Mouse (Mus musculus) liver, embryonic 16.5 days (tissue): ENCODE measurements around the gene Dnah2. TPM values are rescaled to one million over a fixed set of nuclear protein-coding genes. Genes with fewer than 3 reads are reported as not detected.

ENCODE experiments used
- ATAC-seq: fragments of 200-750 bp; cut with Nextera tagmentation; 2 replicates; pipeline ENCODE4 v1.8.0; 2017; ENCODE audit warnings: low read depth, mild to moderate bottlenecking, moderate number of reproducible peaks, moderate library complexity
- H3K27ac ChIP-seq: fragments of 300-500 bp; sonication (generic); 2 replicates; pipeline ENCODE4 v1.5.1; 2014; ENCODE audit warnings: mild to moderate bottlenecking, low read length
- H3K27me3 ChIP-seq: fragments of 300-500 bp; sonication (generic); 2 replicates; pipeline ENCODE4 v1.6.1; 2014; ENCODE audit warnings: low read depth, low read length, mixed read lengths; ENCODE audit not compliant: control insufficient read depth, insufficient read depth
- H3K36me3 ChIP-seq: fragments of 300-500 bp; sonication (generic); 2 replicates; pipeline ENCODE4 v1.6.1; 2014; ENCODE audit warnings: mild to moderate bottlenecking; ENCODE audit not compliant: control insufficient read depth, insufficient read depth
- H3K4me1 ChIP-seq: fragments of 300-500 bp; sonication (generic); 2 replicates; pipeline ENCODE4 v1.6.1; 2014; ENCODE audit warnings: low read depth, low read length, mixed read lengths; ENCODE audit not compliant: control insufficient read depth
- H3K4me2 ChIP-seq: fragments of 300-500 bp; sonication (generic); 2 replicates; pipeline ENCODE4 v1.6.1; 2014; ENCODE audit warnings: low read depth, low read length, mixed read lengths
- H3K4me3 ChIP-seq: fragments of 300-500 bp; sonication (generic); 2 replicates; pipeline ENCODE4 v1.5.1; 2014; ENCODE audit warnings: low read depth, mild to moderate bottlenecking, low read length
- H3K9ac ChIP-seq: fragments of 300-500 bp; sonication (generic); 2 replicates; pipeline ENCODE4 v1.6.1; 2014; ENCODE audit warnings: low read depth, low read length
- H3K9me3 ChIP-seq: fragments of 300-500 bp; sonication (generic); replicated peaks from 2 replicates; pipeline ENCODE4 v1.6.1; 2016; ENCODE audit warnings: low read length; ENCODE audit not compliant: control insufficient read depth
- WGBS: fragments of 180-500 bp; shearing (Covaris S2); extraction: QIAGEN DNeasy Blood & Tissue Kit; methylation state at CpG from one replicate; pipeline ENCODE4 v1.1.7; 2014; ENCODE audit not compliant: insufficient replicate concordance; 5-methylcytosine and 5-hydroxymethylcytosine counted together
- polyA plus RNA-seq: library from polyadenylated mRNA; unstranded; fragments of >200 nt; fragmentation: Nextera tagmentation; extraction: Ambion mirVana; gene quantifications from 2 replicates; pipeline ENCODE4 v1.2.1, GENCODE M21; 2015

The Dnah2 gene
- polyA plus RNA-seq, 1 experiment from 2014 or later: 0.09 TPM

DNA sequence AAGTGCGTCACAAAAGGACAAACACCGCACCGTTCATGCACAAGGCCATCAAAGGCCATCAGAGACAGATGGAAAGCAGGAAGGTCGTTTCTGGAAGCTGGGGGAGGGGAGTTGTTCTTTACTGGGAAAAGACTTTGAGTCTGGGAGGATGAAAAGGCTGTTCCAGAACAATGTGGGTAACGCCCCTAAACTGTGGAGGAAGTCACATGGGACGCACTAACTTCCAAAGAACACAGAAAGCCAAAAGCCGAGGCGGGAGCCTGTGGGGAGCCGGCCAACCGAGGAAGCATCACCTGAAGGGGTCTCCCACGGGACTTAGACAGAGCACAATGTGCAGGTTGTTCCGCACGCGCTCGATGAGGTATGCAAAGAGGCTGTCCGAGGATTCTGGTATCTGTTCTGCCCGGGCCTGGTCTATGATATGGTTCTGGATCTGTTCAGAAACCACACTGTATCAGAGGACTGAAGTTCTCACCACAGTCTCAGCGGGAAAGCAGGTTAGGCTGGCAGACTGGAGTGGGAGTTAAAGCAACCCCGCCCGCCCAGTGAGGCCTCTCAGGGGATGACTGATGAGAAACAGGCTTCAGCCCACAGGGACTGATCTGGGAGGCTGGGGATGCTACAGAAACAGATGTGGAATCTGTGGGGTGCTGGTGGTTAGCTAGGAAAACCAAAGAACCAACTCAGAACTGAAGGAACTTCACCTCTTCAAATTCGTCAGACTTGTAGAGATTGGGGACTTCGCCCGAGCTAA, 96.6 kb downstream of the Dnah2 start:
- Histone ChIP-seq H3K27me3 (no peaks in the 10 kb centered on the region), H3K4me3 (no peak overlapping the region), H3K27ac (no peak overlapping the region), H3K9me3 (no peaks in the 10 kb centered on the region), H3K36me3 (no peaks in the 10 kb centered on the region), H3K4me2 (no peak overlapping the region), H3K9ac (no peak overlapping the region), H3K4me1 (peaks cover 10% of the 10 kb centered on the region)
- no peak for ATAC-seq
- 52% methylated on average over 23 of the region's 23 CpGs for WGBS

GRCm38 (mm10) chr11:69447299-69447698, 101.6 kb downstream of the Dnah2 start:
- no peak overlapping the region for H3K4me2 ChIP-seq
- no peak for ATAC-seq
- no peaks in the 10 kb centered on the region for H3K27me3 ChIP-seq
- H3K27ac ChIP-seq: no peak overlapping the region
- peaks cover 1% of the 10 kb centered on the region; the same call in 1 of the 2 replicates for H3K4me1 ChIP-seq
- no peaks in the 10 kb centered on the region for H3K36me3 ChIP-seq
- WGBS: 70% methylated on average over 7 of the region's 7 CpGs
- H3K9ac ChIP-seq: no peak overlapping the region
- H3K4me3 ChIP-seq: no peak overlapping the region
- H3K9me3 ChIP-seq: no peaks in the 10 kb centered on the region

DNA sequence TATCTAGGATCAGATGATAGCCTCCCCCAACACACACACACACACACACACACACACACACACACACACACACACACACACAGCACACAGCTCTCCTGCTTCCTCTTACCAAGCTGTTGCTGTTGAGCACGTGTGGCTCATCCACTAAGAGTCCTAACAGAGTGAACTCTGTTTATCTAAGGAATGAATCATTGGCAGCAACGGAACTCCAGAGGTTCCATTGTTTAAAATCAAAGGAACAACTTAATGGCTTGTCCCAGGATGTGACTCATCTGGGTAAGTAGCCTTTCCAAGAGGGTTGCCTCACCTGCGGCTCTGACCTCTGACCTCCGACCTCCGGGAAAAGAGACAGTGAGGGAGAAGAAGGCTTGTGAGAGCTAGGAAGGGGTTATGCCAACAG, 105.6 kb downstream of the Dnah2 start:
- Histone ChIP-seq H3K9me3 (no peaks in the 10 kb centered on the region), H3K4me1 (no peaks in the 10 kb centered on the region), H3K36me3 (no peaks in the 10 kb centered on the region), H3K4me2 (no peak overlapping the region), H3K4me3 (no peak overlapping the region), H3K27ac (no peak overlapping the region), H3K9ac (no peak overlapping the region), H3K27me3 (no peaks in the 10 kb centered on the region)
- WGBS: 32% methylated on average over 5 of the region's 5 CpGs
- ATAC-seq: no peak

GRCm38 (mm10) chr11:69437291-69437690, 111.6 kb downstream of the Dnah2 start:
- Histone ChIP-seq H3K27ac (no peak overlapping the region), H3K4me2 (no peak overlapping the region), H3K27me3 (peaks cover 6% of the 10 kb centered on the region; the same call in 1 of the 2 replicates), H3K36me3 (no peaks in the 10 kb centered on the region), H3K4me1 (no peaks in the 10 kb centered on the region), H3K9me3 (no peaks in the 10 kb centered on the region), H3K4me3 (no peak overlapping the region), H3K9ac (no peak overlapping the region)
- 37% methylated on average over 3 of the region's 3 CpGs for WGBS
- no peak for ATAC-seq

- ATAC-seq: no peak
- Histone ChIP-seq H3K4me3 (no peak overlapping the region), H3K9me3 (no peaks in the 10 kb centered on the region), H3K4me1 (peaks cover 6% of the 10 kb centered on the region; the same call in 1 of the 2 replicates), H3K9ac (no peak overlapping the region), H3K27ac (no peak overlapping the region), H3K36me3 (no peaks in the 10 kb centered on the region), H3K27me3 (peaks cover 6% of the 10 kb centered on the region; the same call in 1 of the 2 replicates), H3K4me2 (no peak overlapping the region)
- WGBS: 56% methylated on average over 6 of the region's 6 CpGs
Measured at GRCm38 (mm10) chr11:69433189-69433588, 115.7 kb downstream of the Dnah2 start.

DNA sequence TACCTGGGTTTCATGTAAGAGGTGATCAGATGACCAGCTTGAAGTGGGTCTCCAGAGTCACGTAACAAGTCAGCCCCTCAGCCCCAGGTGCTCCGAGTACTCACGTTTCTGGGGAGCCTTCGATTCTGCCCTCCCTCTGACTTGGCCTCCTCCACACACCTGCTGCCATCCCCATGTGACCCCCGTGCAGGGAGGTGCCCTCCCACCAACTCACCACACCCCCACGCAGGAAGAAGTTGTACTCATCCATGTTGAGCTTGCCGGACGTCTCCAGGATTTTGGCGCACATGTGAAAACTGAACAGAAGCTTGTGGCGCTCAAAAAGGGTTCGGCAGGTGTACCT, 116.3 kb downstream of the Dnah2 start:
- WGBS: 61% methylated on average over 11 of the region's 11 CpGs
- H3K4me3 ChIP-seq: no peak overlapping the region
- no peak for ATAC-seq

GRCm38 (mm10) chr11:69431829-69432639, 116.9 kb downstream of the Dnah2 start:
- Histone ChIP-seq H3K9ac (no peak overlapping the region), H3K4me2 (no peak overlapping the region), H3K27me3 (peaks cover 6% of the 10 kb centered on the region; the same call in 1 of the 2 replicates), H3K27ac (no peak overlapping the region), H3K36me3 (no peaks in the 10 kb centered on the region), H3K4me3 (no peak overlapping the region), H3K9me3 (no peaks in the 10 kb centered on the region), H3K4me1 (peaks cover 6% of the 10 kb centered on the region; the same call in 1 of the 2 replicates)
- 24% methylated on average over 11 of the region's 11 CpGs for WGBS
- ATAC-seq: peak; percentile 59

More for the DNA sequence above, 116.3 kb downstream of the Dnah2 start:
- no peaks in the 10 kb centered on the region for H3K9me3 ChIP-seq
- no peak overlapping the region for H3K9ac ChIP-seq
- H3K27me3 ChIP-seq: peaks cover 6% of the 10 kb centered on the region; the same call in 1 of the 2 replicates
- H3K4me1 ChIP-seq: peaks cover 6% of the 10 kb centered on the region; the same call in 1 of the 2 replicates
- H3K36me3 ChIP-seq: no peaks in the 10 kb centered on the region
- no peak overlapping the region for H3K27ac ChIP-seq
- H3K4me2 ChIP-seq: no peak overlapping the region

DNA sequence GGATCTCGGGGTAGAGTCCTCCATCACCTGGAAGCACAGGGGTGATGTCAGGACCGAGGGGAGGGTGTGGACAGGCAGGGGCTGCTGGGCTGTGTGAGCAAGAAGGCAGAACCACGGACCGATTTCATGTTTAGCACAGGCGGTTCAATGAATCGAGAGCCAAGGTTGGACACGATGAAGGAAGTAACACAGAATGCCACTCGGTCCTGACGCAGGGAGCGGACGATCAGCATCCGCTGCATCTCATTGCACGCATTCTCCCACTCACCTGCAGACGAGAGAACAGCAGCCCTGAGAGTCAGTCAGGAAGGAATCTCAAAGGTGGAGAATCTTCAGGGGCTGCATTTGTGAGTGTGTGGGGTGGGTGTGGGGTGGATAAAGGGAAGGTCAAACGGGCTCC, 118.3 kb downstream of the Dnah2 start:
- Histone ChIP-seq H3K27me3 (peaks cover 6% of the 10 kb centered on the region; the same call in 1 of the 2 replicates), H3K9ac (no peak overlapping the region), H3K27ac (no peak overlapping the region), H3K4me2 (no peak overlapping the region), H3K4me3 (no peak overlapping the region), H3K4me1 (peaks cover 12% of the 10 kb centered on the region), H3K9me3 (no peaks in the 10 kb centered on the region), H3K36me3 (no peaks in the 10 kb centered on the region)
- no peak for ATAC-seq
- WGBS: 78% methylated on average over 15 of the region's 15 CpGs

DNA sequence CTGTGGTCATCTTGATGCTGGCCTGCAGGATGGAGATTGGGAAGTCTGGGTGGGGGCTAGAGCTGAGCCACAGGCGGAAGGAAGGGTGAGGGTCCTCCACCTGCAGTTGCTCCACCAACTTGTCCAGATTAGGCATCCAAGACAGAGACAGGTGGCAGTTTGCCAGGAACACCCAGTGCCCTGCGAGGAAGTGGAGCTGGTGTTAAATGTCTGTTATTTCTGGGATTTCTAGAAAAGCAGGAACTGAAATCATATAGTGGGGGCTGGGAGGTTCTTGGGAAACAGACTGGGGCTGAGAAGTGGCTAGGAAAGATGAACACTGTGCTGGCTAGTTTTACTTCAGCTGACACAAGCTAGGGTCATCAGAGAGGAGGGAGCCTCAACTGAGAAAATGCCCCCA, 119.6 kb downstream of the Dnah2 start:
- H3K4me2 ChIP-seq: no peak overlapping the region
- 27% methylated on average over 2 of the region's 2 CpGs for WGBS
- no peaks in the 10 kb centered on the region for H3K36me3 ChIP-seq
- H3K4me1 ChIP-seq: peaks cover 12% of the 10 kb centered on the region
- no peak for ATAC-seq
- peaks cover 6% of the 10 kb centered on the region; the same call in 1 of the 2 replicates for H3K27me3 ChIP-seq
- H3K4me3 ChIP-seq: no peak overlapping the region
- no peak overlapping the region for H3K9ac ChIP-seq
- H3K27ac ChIP-seq: no peak overlapping the region
- H3K9me3 ChIP-seq: no peaks in the 10 kb centered on the region
